Mouse (Mus musculus) thymus, postnatal 4 days (tissue): ENCODE measurements at regions not wholly inside any gene's neighbourhood (a gene's known extent, or its start where the extent isn't known, plus 50 kb on each side); places are given as distances from the start of the nearest gene placed in this dataset.

Experiments
- DNase-seq: peaks from one replicate; pipeline ENCODE4 v3.0.0; 2021

GRCm38 (mm10) chr15:86738356-86738755, 524.1 kb downstream of the Tbc1d22a start:
- no peak for DNase-seq

- DNase-seq = no peak
Observed at GRCm38 (mm10) chr15:86738776-86739175, 524.5 kb downstream of the Tbc1d22a start.

GRCm38 (mm10) chr15:86751436-86752136, 537.3 kb downstream of the Tbc1d22a start:
- DNase-seq = no peak

GRCm38 (mm10) chr15:86763581-86764375, 549.5 kb downstream of the Tbc1d22a start:
- no peak for DNase-seq

- no peak for DNase-seq
Observed at GRCm38 (mm10) chr15:86767623-86768022, 553.4 kb downstream of the Tbc1d22a start.

GRCm38 (mm10) chr15:86773041-86773440, 558.8 kb downstream of the Tbc1d22a start:
- no peak for DNase-seq

- no peak for DNase-seq
Observed at GRCm38 (mm10) chr15:86777998-86778397, 563.7 kb downstream of the Tbc1d22a start.

GRCm38 (mm10) chr15:86781160-86781559, 566.9 kb downstream of the Tbc1d22a start:
- no peak for DNase-seq

- no peak for DNase-seq
Observed at GRCm38 (mm10) chr15:86794716-86795115, 580.5 kb downstream of the Tbc1d22a start.

- DNase-seq = no peak
Observed at GRCm38 (mm10) chr15:86798474-86799178, 584.4 kb downstream of the Tbc1d22a start.

GRCm38 (mm10) chr15:86807296-86808080, 593.2 kb downstream of the Tbc1d22a start:
- DNase-seq = no peak

- DNase-seq = no peak
Observed at GRCm38 (mm10) chr15:86811821-86812220, 597.6 kb downstream of the Tbc1d22a start.

- no peak for DNase-seq
Observed at GRCm38 (mm10) chr15:86814808-86815421, 600.7 kb downstream of the Tbc1d22a start.

- no peak for DNase-seq
Observed at GRCm38 (mm10) chr15:86835996-86836395, 621.7 kb downstream of the Tbc1d22a start.

GRCm38 (mm10) chr15:86852161-86852870, 638.1 kb downstream of the Tbc1d22a start:
- no peak for DNase-seq

- DNase-seq = no peak
Observed at GRCm38 (mm10) chr15:86858356-86858906, 644.2 kb downstream of the Tbc1d22a start.

GRCm38 (mm10) chr15:86875721-86876309, 661.6 kb downstream of the Tbc1d22a start:
- no peak for DNase-seq

GRCm38 (mm10) chr15:86896974-86897373, 647.1 kb upstream of the Fam19a5 start:
- no peak for DNase-seq

GRCm38 (mm10) chr15:86899961-86900360, 644.1 kb upstream of the Fam19a5 start:
- DNase-seq = no peak

GRCm38 (mm10) chr15:86903006-86903405, 641.1 kb upstream of the Fam19a5 start:
- DNase-seq = no peak

GRCm38 (mm10) chr15:86913276-86913675, 630.8 kb upstream of the Fam19a5 start:
- DNase-seq = no peak
